Mouse (Mus musculus) forebrain, postnatal 0 days (tissue): Measurements from ENCODE around the gene Tekt1. TPM values are rescaled to one million over a fixed set of nuclear protein-coding genes. Genes with fewer than 3 reads are reported as not detected.

Experiments used
- ATAC-seq: fragments of 200-750 bp; cut with Nextera tagmentation; 2 replicates; pipeline ENCODE4 v1.8.0; 2017; ENCODE audit warnings: mild to moderate bottlenecking, moderate library complexity
- DNase-seq: peaks from one replicate; pipeline ENCODE4 v3.0.0-alpha.2; 2015
- H3K27ac ChIP-seq: fragments of 300-500 bp; sonication (generic); 2 replicates; pipeline ENCODE4 v1.5.1; 2014; ENCODE audit warnings: low read depth, mild to moderate bottlenecking, antibody characterized with exemption, low read length, moderate library complexity, mixed read lengths
- H3K27me3 ChIP-seq: fragments of 300-500 bp; sonication (generic); 2 replicates; pipeline ENCODE4 v1.6.1; 2014; ENCODE audit warnings: mild to moderate bottlenecking, low read length, mixed read lengths; ENCODE audit not compliant: insufficient read depth
- H3K36me3 ChIP-seq: fragments of 300-500 bp; sonication (generic); 2 replicates; pipeline ENCODE4 v1.6.1; 2014; ENCODE audit warnings: mild to moderate bottlenecking, moderate library complexity; ENCODE audit not compliant: insufficient read depth
- H3K4me1 ChIP-seq: fragments of 300-500 bp; sonication (generic); 2 replicates; pipeline ENCODE4 v1.6.1; 2014; ENCODE audit warnings: antibody characterized with exemption; ENCODE audit not compliant: insufficient read depth
- H3K4me2 ChIP-seq: fragments of 300-500 bp; sonication (generic); 2 replicates; pipeline ENCODE4 v1.6.1; 2014; ENCODE audit warnings: low read depth, mild to moderate bottlenecking, moderate library complexity
- H3K4me3 ChIP-seq: fragments of 300-500 bp; sonication (generic); 2 replicates; pipeline ENCODE4 v1.5.1; 2014; ENCODE audit warnings: low read depth, low read length, mixed read lengths
- H3K9ac ChIP-seq: fragments of 300-500 bp; sonication (generic); 2 replicates; pipeline ENCODE4 v1.6.1; 2014; ENCODE audit warnings: mild to moderate bottlenecking
- H3K9me3 ChIP-seq: fragments of 300-500 bp; sonication (generic); 2 replicates; pipeline ENCODE4 v1.6.1; 2016; ENCODE audit warnings: low read length
- CTCF ChIP-seq: sonication (generic); IDR thresholded peaks from 2 replicates; pipeline ENCODE4 v1.5.1; 2016; ENCODE audit warnings: antibody characterized with exemption, control low read depth, low read depth
- WGBS: fragments of 180-500 bp; shearing (Covaris S2); extraction: QIAGEN DNeasy Blood & Tissue Kit; methylation state at CpG from one replicate; pipeline ENCODE4 v1.1.7; 2014; 5-methylcytosine and 5-hydroxymethylcytosine counted together
- microRNA-seq, 2 experiments: library from miRNA; unstranded; fragments of <30 nt; microRNA quantifications; one replicate each; pipeline ENCODE4; 2016
- polyA plus RNA-seq: library from polyadenylated mRNA; unstranded; fragments of >200 nt; fragmentation: Nextera tagmentation; extraction: Ambion mirVana; gene quantifications from 2 replicates; pipeline ENCODE4 v1.2.1, GENCODE M21; 2015
- total RNA-seq: library from RNA; depleted of rRNA; stranded (reverse); fragments of >200 nt; gene quantifications from 2 replicates; pipeline ENCODE4 v1.2.3, GENCODE M21; 2014; rRNA removed

The Tekt1 gene
- total and polyA plus RNA-seq, 2 experiments from 2014 or later, result 12.4 to 13.1 TPM

- no peak overlapping the region for H3K27ac ChIP-seq
- H3K4me1 ChIP-seq, result no peaks in the 10 kb centered on the region
- no peak for TF ChIP-seq CTCF
- WGBS, result 70% methylated on average over 7 of the region's 7 CpGs
- no peaks in the 10 kb centered on the region for H3K27me3 ChIP-seq
- no peak overlapping the region for H3K4me3 ChIP-seq
- no peak overlapping the region for H3K9ac ChIP-seq
- H3K9me3 ChIP-seq, result no peaks in the 10 kb centered on the region
- H3K36me3 ChIP-seq, result no peaks in the 10 kb centered on the region
- no peak overlapping the region for H3K4me2 ChIP-seq
- ATAC-seq (no peak), DNase-seq (no peak)
These were observed 60.0 kb downstream of the Tekt1 start for GRCm38 (mm10) chr11:72302230-72302629.

- DNase-seq, result no peak
- 32% methylated on average over 6 of the region's 6 CpGs for WGBS
- H3K4me3 ChIP-seq, result no peak within 1 kb of the TSS
These were observed 60.9 kb downstream of the Tekt1 start, which contains the start of gene Xaf1 for GRCm38 (mm10) chr11:72301334-72301733. Xaf1 (plus strand) TSS chr11:72301629.

More at GRCm38 (mm10) chr11:72301334-72301733, 60.9 kb downstream of the Tekt1 start, which contains the start of gene Xaf1:
- ATAC-seq, result no peak
- no peaks in the 10 kb centered on the region for H3K36me3 ChIP-seq
- H3K27me3 ChIP-seq, result no peaks in the 10 kb centered on the region
- no peaks in the 10 kb centered on the region for H3K9me3 ChIP-seq
- no peak within 1 kb of the TSS for H3K9ac ChIP-seq
- no peak within 1 kb of the TSS for H3K27ac ChIP-seq
- no peak within 1 kb of the TSS for H3K4me2 ChIP-seq
- TF ChIP-seq CTCF, result no peak
- no peaks in the 10 kb centered on the region for H3K4me1 ChIP-seq

Small RNA genes within 50 kb of the gene (microRNA-seq; reads per million reads assigned to microRNA genes)
- 0 reads per million in 2 experiments for gene Mir6338

Other genes starting within 250 kb of the Tekt1 start
- 7.8 and 14.0 TPM in 2 replicates for gene Pitpnm3, start 226.7 kb downstream of the Tekt1 start, total RNA-seq
- gene Pitpnm3, start 226.7 kb downstream of the Tekt1 start, polyA plus RNA-seq, result 1.9 and 3.2 TPM in 2 replicates
- 3.3 and 3.6 TPM in 2 replicates for gene Gm43951, start 155.6 kb downstream of the Tekt1 start, total RNA-seq
- gene Gm43951, start 155.6 kb downstream of the Tekt1 start, polyA plus RNA-seq, result 0.33 and 0.62 TPM in 2 replicates
- 23.2 and 28.0 TPM in 2 replicates for gene 4933427D14Rik, start 155.0 kb downstream of the Tekt1 start, total RNA-seq
- gene 4933427D14Rik, start 155.0 kb downstream of the Tekt1 start, polyA plus RNA-seq, result 11.1 TPM in 2 replicates
- gene Txndc17, start 154.9 kb downstream of the Tekt1 start, total RNA-seq, result 61.3 and 78.8 TPM in 2 replicates
- gene Txndc17, start 154.9 kb downstream of the Tekt1 start, polyA plus RNA-seq, result 114 and 134 TPM in 2 replicates
- gene Med31, start 146.8 kb downstream of the Tekt1 start, total RNA-seq, result 24.1 and 33.0 TPM in 2 replicates
- gene Med31, start 146.8 kb downstream of the Tekt1 start, polyA plus RNA-seq, result 43.4 and 43.9 TPM in 2 replicates
- 3.8 and 4.7 TPM in 2 replicates for gene Slc13a5, start 95.2 kb downstream of the Tekt1 start, total RNA-seq
- 4.0 and 4.1 TPM in 2 replicates for gene Slc13a5, start 95.2 kb downstream of the Tekt1 start, polyA plus RNA-seq
- gene Xaf1, start 60.8 kb downstream of the Tekt1 start, total RNA-seq, result 0.77 and 3.1 TPM in 2 replicates
- gene Xaf1, start 60.8 kb downstream of the Tekt1 start, polyA plus RNA-seq, result 4.3 and 4.8 TPM in 2 replicates
- not detected in 2 replicates for gene Fbxo39, start 48.0 kb downstream of the Tekt1 start, total RNA-seq
- not detected in 2 replicates for gene Fbxo39, start 48.0 kb downstream of the Tekt1 start, polyA plus RNA-seq
- gene Smtnl2, start 49.3 kb upstream of the Tekt1 start, total RNA-seq, result 9.7 and 10.4 TPM in 2 replicates
- gene Smtnl2, start 49.3 kb upstream of the Tekt1 start, polyA plus RNA-seq, result 8.4 and 10.2 TPM in 2 replicates
- not detected in 2 replicates for gene Ggt6, start 73.1 kb upstream of the Tekt1 start, total RNA-seq
- not detected in 2 replicates for gene Ggt6, start 73.1 kb upstream of the Tekt1 start, polyA plus RNA-seq
- gene Mybbp1a, start 78.9 kb upstream of the Tekt1 start, total RNA-seq, result 36.9 and 38.0 TPM in 2 replicates
- 50.0 and 52.4 TPM in 2 replicates for gene Mybbp1a, start 78.9 kb upstream of the Tekt1 start, polyA plus RNA-seq
- 38.8 and 40.1 TPM in 2 replicates for gene Spns2, start 127.5 kb upstream of the Tekt1 start, total RNA-seq
- gene Spns2, start 127.5 kb upstream of the Tekt1 start, polyA plus RNA-seq, result 6.5 and 6.7 TPM in 2 replicates
- gene Spns3, start 188.1 kb upstream of the Tekt1 start, total RNA-seq, result 0.15 TPM in 1 of 2 replicates, not detected in the other
- 0.06 and 0.07 TPM in 2 replicates for gene Spns3, start 188.1 kb upstream of the Tekt1 start, polyA plus RNA-seq
- gene Ube2g1, start 244.8 kb upstream of the Tekt1 start, total RNA-seq, result 56.4 and 61.2 TPM in 2 replicates
- gene Ube2g1, start 244.8 kb upstream of the Tekt1 start, polyA plus RNA-seq, result 76.8 and 82.1 TPM in 2 replicates